Mouse (Mus musculus) liver, postnatal 0 days (tissue): Measurements from ENCODE around the gene P2rx3. TPM values are rescaled to one million over a fixed set of nuclear protein-coding genes. Genes with fewer than 3 reads are reported as not detected.

Experiments used
- ATAC-seq: fragments of 200-750 bp; cut with Nextera tagmentation; 2 replicates; pipeline ENCODE4 v1.8.0; 2017; ENCODE audit warnings: mild to moderate bottlenecking, moderate library complexity
- DNase-seq: peaks from one replicate; pipeline ENCODE4 v3.0.0-alpha.2; 2016
- H3K27ac ChIP-seq: fragments of 300-500 bp; sonication (generic); 2 replicates; pipeline ENCODE4 v1.5.1; 2014; ENCODE audit warnings: antibody characterized with exemption, moderate library complexity, mild to moderate bottlenecking, low read depth
- H3K27me3 ChIP-seq: fragments of 300-500 bp; sonication (generic); 2 replicates; pipeline ENCODE4 v1.6.1; 2014; ENCODE audit warnings: low read length, control low read depth, mixed read lengths; ENCODE audit not compliant: insufficient read depth
- H3K36me3 ChIP-seq: fragments of 300-500 bp; sonication (generic); replicated peaks from 2 replicates; pipeline ENCODE4 v1.6.1; 2014; ENCODE audit warnings: mild to moderate bottlenecking, control low read depth, low read length, moderate library complexity, mixed read lengths; ENCODE audit not compliant: insufficient read depth
- H3K4me1 ChIP-seq: fragments of 300-500 bp; sonication (generic); 2 replicates; pipeline ENCODE4 v1.6.1; 2014; ENCODE audit warnings: antibody characterized with exemption, mild to moderate bottlenecking, control low read depth; ENCODE audit not compliant: insufficient read depth
- H3K4me2 ChIP-seq: fragments of 300-500 bp; sonication (generic); 2 replicates; pipeline ENCODE4 v1.6.1; 2014; ENCODE audit warnings: low read depth, mild to moderate bottlenecking, low read length, moderate library complexity, mixed read lengths
- H3K4me3 ChIP-seq: fragments of 300-500 bp; sonication (generic); 2 replicates; pipeline ENCODE4 v1.5.1; 2014; ENCODE audit warnings: low read depth, low read length
- H3K9ac ChIP-seq: fragments of 300-500 bp; sonication (generic); replicated peaks from 2 replicates; pipeline ENCODE4 v1.6.1; 2014; ENCODE audit warnings: mild to moderate bottlenecking, moderate library complexity
- H3K9me3 ChIP-seq: fragments of 300-500 bp; sonication (generic); 2 replicates; pipeline ENCODE4 v1.6.1; 2016; ENCODE audit warnings: mild to moderate bottlenecking, control low read depth, low read length, mixed read lengths
- CTCF ChIP-seq: sonication (generic); IDR thresholded peaks from 2 replicates; pipeline ENCODE4 v1.5.1; 2016; ENCODE audit warnings: antibody characterized with exemption, low read depth
- EP300 ChIP-seq: IDR thresholded peaks from 2 replicates; pipeline ENCODE4 v1.6.1; 2016; ENCODE audit warnings: antibody characterized with exemption, low read depth, mild to moderate bottlenecking
- WGBS: fragments of 180-500 bp; shearing (Covaris S2); extraction: QIAGEN DNeasy Blood & Tissue Kit; methylation state at CpG from one replicate; pipeline ENCODE4 v1.1.7; 2014; ENCODE audit not compliant: insufficient replicate concordance; 5-methylcytosine and 5-hydroxymethylcytosine counted together
- polyA plus RNA-seq: library from polyadenylated mRNA; unstranded; fragments of >200 nt; fragmentation: Nextera tagmentation; extraction: Ambion mirVana; gene quantifications from 2 replicates; pipeline ENCODE4 v1.2.1, GENCODE M21; 2015

Gene P2rx3
- 0.56 and 0.57 TPM in 2 replicates for polyA plus RNA-seq

DNA sequence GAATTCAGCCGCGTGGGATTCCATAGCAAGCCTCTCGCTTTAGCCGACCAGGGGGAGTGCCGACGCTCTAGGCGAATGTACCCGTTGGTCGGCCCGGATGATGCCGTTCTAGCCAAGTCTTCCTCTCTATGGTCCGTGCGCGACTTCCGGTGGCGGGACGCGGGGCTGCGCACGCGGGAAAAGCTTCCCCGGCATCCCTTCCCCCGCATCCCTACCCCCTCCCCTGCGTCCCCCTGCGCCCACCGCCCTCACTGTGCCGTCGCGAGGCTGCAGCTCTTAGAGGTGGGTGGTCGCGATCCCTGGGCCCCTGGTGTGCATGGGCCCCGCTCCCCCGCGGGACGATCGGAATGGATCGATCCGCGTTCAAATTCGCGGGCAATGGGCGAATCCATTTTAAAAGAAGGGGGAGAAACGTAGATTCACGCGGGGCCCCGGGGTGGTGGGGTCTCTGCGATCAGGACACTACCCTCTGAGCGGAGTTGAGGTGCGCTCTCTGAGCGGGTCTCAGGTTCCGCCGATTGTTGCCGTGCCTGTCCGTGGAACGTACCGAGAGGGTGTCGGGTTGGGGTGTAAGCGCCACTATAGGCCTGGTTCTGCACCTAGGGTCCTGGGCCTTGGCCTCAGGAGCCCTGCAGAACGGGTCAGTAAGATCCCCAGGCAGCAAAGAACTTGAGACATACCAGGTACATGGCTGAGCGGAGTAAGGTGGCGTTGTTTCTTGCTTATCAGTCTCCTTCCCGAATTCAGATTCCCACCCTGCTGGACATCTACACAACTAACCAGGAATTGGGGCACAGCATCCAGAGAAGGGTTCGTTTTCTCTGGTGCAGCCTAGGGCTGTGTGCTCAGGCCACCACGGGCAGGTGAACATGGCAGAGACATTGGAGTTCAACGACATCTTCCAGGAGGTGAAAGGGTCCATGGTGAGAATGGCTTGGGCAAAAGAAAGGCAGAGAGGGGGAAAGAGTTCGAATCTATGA is at the start of gene P2rx3, which contains the start of gene Ssrp1:
Gene P2rx3 (minus strand): TSS at position 416 of the 980 bp plus-strand sequence.
Gene Ssrp1 (plus strand): TSS at position 188 of the 980 bp plus-strand sequence.
- ATAC-seq (peak; percentile 94), DNase-seq (peak; percentile 94)
- Histone ChIP-seq H3K9ac (peak within 1 kb of the TSS; percentile 91), H3K27ac (peak within 1 kb of the TSS; percentile 56), H3K4me2 (peak within 1 kb of the TSS; percentile 83), H3K4me3 (peak within 1 kb of the TSS; percentile 72), H3K4me1 (peaks cover 21% of the 10 kb centered on the region), H3K9me3 (no peaks in the 10 kb centered on the region), H3K27me3 (no peaks in the 10 kb centered on the region), H3K36me3 (peaks cover 30% of the 10 kb centered on the region)
- TF ChIP-seq CTCF, result no peak
- TF ChIP-seq EP300, result peak; percentile 72
- 1% methylated on average over 66 of the region's 66 CpGs for WGBS

DNA sequence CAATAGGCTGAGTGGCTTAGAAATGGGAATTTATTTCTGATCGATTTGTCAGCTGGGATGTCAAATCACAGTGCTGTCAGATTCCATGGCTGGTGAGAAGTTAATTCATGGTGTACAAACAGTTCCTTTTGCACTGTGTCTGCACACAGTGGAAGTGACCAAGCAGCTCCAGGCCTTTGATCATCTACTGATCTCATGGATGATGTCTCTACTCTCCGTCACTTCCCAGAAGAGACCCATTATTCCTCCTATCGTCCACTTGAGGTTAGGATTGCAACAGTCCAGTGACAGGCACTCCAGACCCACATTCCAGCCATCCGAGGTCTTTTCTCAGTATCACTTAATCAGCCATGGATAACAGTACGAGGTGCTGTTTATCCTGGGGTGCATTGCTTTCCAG is 36.5 kb upstream of the P2rx3 start:
- TF ChIP-seq EP300, result no peak
- H3K9ac ChIP-seq, result no peak overlapping the region
- H3K36me3 ChIP-seq, result peaks cover 2% of the 10 kb centered on the region
- 69% methylated on average over 5 of the region's 5 CpGs for whole genome bisulfite sequencing
- no peak overlapping the region for H3K27ac ChIP-seq
- no peaks in the 10 kb centered on the region for H3K27me3 ChIP-seq
- H3K4me1 ChIP-seq, result peaks cover 8% of the 10 kb centered on the region; the same call in 1 of the 2 replicates
- no peak for DNase-seq
- H3K4me2 ChIP-seq, result no peak overlapping the region
- no peak for ATAC-seq
- no peak overlapping the region for H3K4me3 ChIP-seq
- no peaks in the 10 kb centered on the region for H3K9me3 ChIP-seq

DNA sequence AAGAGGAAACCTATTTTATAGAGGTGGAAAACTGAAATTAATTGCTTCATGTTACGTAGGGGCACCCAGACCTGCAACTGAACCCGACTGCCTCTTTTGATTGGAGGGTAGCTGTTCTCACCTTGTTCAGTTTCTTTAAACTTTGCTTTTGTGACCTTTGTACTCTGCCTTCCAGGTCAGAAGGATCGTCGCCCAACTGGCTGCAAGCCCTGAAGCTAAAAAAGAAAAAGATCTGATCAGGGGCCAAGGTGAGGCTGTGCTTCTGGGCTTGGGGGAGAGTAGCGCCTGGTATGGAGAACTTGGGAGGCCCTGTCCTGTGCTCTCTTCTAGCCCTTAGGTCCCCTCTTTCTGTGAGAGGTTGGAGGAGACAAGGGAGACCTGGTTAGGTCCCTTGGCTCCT is 34.7 kb upstream of the P2rx3 start:
- no peaks in the 10 kb centered on the region for H3K27me3 ChIP-seq
- DNase-seq (no peak), ATAC-seq (peak; percentile 65)
- 70% methylated on average over 5 of the region's 5 CpGs for WGBS
- no peak overlapping the region for H3K4me2 ChIP-seq
- TF ChIP-seq CTCF (no peak), EP300 (no peak)
- H3K9ac ChIP-seq, result no peak overlapping the region
- H3K27ac ChIP-seq, result no peak overlapping the region; the same call in 1 of the 2 replicates
- peaks cover 8% of the 10 kb centered on the region for H3K4me1 ChIP-seq
- H3K4me3 ChIP-seq, result no peak overlapping the region
- H3K36me3 ChIP-seq, result peaks cover 2% of the 10 kb centered on the region
- no peaks in the 10 kb centered on the region for H3K9me3 ChIP-seq

DNA sequence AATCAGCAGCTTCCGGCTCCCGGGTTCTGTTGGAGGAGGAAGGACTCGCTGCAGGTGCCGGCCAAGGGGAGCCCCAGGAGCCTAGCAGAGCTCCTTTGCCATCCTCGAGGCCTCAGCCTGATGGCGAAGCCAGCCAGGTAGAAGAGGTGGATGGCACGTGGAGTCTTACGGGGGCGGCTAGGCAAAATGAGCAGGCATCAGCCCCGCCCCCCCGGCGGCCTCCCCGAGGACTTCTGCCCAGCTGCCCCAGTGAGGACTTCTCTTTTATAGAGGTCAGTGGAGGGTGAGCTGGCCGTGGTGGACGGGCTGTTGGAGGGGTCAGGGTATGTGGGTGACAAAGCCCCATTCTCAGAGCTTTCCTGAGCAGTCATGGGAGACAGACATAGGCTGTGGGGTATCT is 32.8 kb upstream of the P2rx3 start:
- ATAC-seq, result no peak
- Histone ChIP-seq H3K4me1 (peaks cover 8% of the 10 kb centered on the region), H3K27ac (no peak overlapping the region), H3K36me3 (peaks cover 2% of the 10 kb centered on the region), H3K4me3 (no peak overlapping the region), H3K9ac (no peak overlapping the region), H3K9me3 (no peaks in the 10 kb centered on the region), H3K4me2 (no peak overlapping the region), H3K27me3 (no peaks in the 10 kb centered on the region)
- no peak for TF ChIP-seq EP300
- TF ChIP-seq CTCF, result no peak
- DNase-seq, result no peak
- WGBS, result 76% methylated on average over 15 of the region's 15 CpGs

DNA sequence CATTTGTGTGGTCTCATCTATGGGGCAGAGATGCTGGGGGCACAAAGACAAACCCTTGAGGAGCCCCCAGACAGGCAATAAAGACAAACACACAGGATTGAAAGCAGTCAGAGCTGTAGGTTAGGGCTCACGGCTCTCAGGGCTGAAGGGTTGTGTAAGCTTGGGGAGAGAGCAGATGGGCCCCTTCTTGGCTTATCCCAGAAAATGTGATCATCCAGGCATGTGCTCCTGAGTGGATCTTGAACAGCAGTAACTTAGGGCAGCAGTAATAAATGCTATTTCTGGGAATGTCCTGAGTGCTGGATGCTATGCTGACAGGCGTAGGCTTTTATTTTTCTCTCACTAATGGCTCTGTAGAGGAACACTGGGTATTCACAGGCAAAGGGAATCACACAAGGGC is 31.4 kb upstream of the P2rx3 start:
- H3K9me3 ChIP-seq, result no peaks in the 10 kb centered on the region
- 87% methylated on average over 2 of the region's 2 CpGs for WGBS
- DNase-seq, result no peak
- no peaks in the 10 kb centered on the region for H3K27me3 ChIP-seq
- no peak for TF ChIP-seq CTCF
- no peak for TF ChIP-seq EP300
- peaks cover 10% of the 10 kb centered on the region for H3K4me1 ChIP-seq
- H3K9ac ChIP-seq, result no peak overlapping the region
- no peak overlapping the region for H3K4me2 ChIP-seq
- H3K4me3 ChIP-seq, result no peak overlapping the region
- ATAC-seq, result no peak
- no peak overlapping the region for H3K27ac ChIP-seq
- H3K36me3 ChIP-seq, result no peaks in the 10 kb centered on the region; the same call in none of the 2 replicates

DNA sequence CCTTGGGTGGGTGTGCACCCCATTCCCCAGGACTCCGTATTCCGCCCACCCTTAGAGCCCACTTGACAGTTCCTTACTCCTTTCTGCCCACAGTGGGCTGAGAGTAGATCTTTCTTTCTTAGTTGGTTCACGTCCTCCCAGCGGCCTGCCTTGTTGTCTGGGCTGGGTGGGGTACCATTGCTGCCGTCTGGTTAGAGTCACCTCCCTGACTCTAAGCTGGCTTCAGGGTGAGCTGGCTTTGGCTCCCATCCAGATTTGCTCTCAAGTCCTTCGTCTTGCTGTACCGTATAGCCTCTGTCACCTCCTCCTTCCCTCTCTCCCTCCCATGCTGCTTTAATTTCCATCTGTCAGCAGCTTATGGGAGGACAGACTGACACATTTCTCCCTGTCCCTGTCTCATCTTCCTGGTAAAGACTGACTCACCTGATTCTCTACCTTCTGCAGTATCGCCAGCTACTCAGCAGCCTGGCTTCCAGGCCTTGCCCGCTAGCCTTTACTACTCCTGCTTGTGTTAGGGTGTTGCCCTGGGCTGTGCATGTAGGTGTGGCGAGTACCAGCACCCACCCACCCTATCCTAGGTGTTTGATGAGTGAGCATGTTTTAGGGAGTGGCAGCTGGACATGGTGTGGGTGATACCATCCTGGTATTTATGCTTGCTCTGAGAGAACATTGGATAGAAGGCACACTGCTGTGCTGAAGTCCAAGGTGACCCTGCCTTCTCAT is 30.8 kb upstream of the P2rx3 start:
- whole genome bisulfite sequencing, result 75% methylated on average over 10 of the region's 10 CpGs
- TF ChIP-seq EP300 (no peak), CTCF (no peak)
- H3K9me3 ChIP-seq, result no peaks in the 10 kb centered on the region
- no peaks in the 10 kb centered on the region for H3K27me3 ChIP-seq
- no peak for DNase-seq
- peaks cover 15% of the 10 kb centered on the region for H3K4me1 ChIP-seq
- no peak overlapping the region for H3K9ac ChIP-seq
- H3K4me3 ChIP-seq, result no peak overlapping the region
- no peaks in the 10 kb centered on the region; the same call in none of the 2 replicates for H3K36me3 ChIP-seq
- no peak for ATAC-seq
- no peak overlapping the region for H3K27ac ChIP-seq
- H3K4me2 ChIP-seq, result no peak overlapping the region
